Mouse (Mus musculus): Measurements from ENCODE around the gene Grip1.

GRCm38 (mm10) chr10:119421418-119421817 is 32.2 kb upstream of the Grip1 start:
- TF ChIP-seq CTCF (IDR thresholded peaks at IDR 0.05; ENCODE audit: extremely low read depth, insufficient read length, insufficient replicate concordance, low read depth, low read length) = no peak
- no peak for TF ChIP-seq POLR2A (IDR thresholded peaks at IDR 0.05; ENCODE audit: low read depth, low read length)
